Mouse (Mus musculus) neural tube, embryonic 10.5 days (tissue): ENCODE results near the gene Rfx5.

Experiments
- DNase-seq: peaks from one replicate; pipeline ENCODE4 v3.0.0-alpha.2; 2017; ENCODE audit warnings: low spot score; ENCODE audit errors: extremely low spot score

Rfx5 gene

GRCm38 (mm10) chr3:94989159-94989761, 35.4 kb downstream of the Rfx5 start:
- no peak for DNase-seq

- peak; percentile 80 for DNase-seq
Measured at GRCm38 (mm10) chr3:94996946-94997345, 43.1 kb downstream of the Rfx5 start.

- no peak for DNase-seq
Measured at GRCm38 (mm10) chr3:95002569-95002968, 48.7 kb downstream of the Rfx5 start.

GRCm38 (mm10) chr3:95003273-95003672, 49.4 kb downstream of the Rfx5 start:
- DNase-seq = no peak

- DNase-seq = no peak
Measured at GRCm38 (mm10) chr3:95005651-95006050, 51.8 kb downstream of the Rfx5 start.

GRCm38 (mm10) chr3:95007706-95008105, 53.8 kb downstream of the Rfx5 start:
- DNase-seq = no peak

DNA sequence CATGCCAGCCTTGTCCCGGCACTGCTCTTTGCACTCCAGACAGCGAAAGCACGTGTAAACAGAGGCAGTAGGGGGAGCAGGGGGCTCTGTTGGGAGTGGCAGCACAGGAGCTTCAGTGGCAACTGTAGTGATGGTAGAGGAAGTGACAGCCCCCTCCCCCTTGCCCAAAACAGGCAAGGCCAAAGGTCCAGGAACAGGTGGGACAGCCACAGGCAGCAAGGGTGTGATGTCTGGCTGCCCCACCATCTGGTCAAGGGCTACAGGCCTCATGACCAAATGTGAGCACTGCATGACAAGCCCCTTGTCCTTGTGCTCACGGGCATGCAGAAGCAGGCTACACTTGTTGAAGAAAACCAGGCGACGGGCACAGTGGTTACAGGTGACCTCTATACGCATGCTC, 56.5 kb downstream of the Rfx5 start:
- DNase-seq = no peak
